Mouse (Mus musculus) neutrophil, adult 65 days (primary cell): ENCODE data around the gene Cept1. TPM values are rescaled to one million over a fixed set of nuclear protein-coding genes. Genes with fewer than 3 reads are reported as not detected.

Experiments
- total RNA-seq: library from RNA; stranded (reverse); gene quantifications from 2 replicates; pipeline ENCODE4 v1.2.4, GENCODE M21; 2023

Gene Cept1
- total RNA-seq, result 48.6 and 59.4 TPM in 2 replicates

DNA sequence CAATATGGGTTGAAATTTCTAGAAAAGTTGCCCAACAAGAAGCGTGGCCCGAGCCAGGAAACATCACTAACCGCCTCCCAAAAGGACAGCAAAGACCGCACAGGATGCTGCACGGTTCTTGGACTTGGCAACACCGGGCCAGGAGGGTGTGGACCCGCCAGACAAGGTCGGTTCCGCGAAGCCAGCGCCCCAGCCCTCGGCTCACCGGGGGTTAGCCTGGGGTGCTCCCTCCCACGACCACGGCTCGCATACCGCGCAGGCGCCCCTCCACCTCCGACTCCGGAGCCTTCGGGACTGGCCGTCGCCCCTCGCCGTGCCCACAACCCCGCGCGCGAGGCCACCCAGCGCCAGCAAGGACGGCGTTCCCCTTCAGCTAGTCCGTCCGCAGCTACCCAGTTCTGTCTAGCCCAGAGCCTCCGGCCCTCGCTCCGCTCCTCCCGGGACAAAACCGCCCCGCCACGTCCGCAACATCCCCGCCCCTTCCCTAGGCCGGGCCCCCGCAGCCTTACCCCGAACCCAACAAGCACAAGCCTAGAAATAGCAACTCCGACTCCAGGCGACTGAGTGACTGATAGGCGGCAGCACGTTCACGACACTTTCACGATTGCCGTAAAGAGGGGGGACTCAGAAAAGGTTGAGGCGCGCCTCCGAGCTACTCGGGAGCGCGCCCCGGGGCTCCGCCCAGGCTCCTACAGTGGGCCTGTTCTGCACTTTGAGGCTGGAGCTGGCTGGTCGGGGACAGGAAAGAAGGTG is at the start of gene Cept1, which contains the start of gene Dram2:
TSS of gene Cept1 (minus strand) at position 632 of the 753 bp plus-strand sequence.
TSS of gene Dram2 (plus strand) at position 628 of the 753 bp plus-strand sequence.

GRCm38 (mm10) chr3:106482281-106483081 is 65.1 kb downstream of the Cept1 start, which contains the start of gene Dennd2d:
Gene Dennd2d (plus strand): TSS chr3:106482405.

Other genes with a start within 250 kb of the Cept1 start
- 0.38 and 0.54 TPM in 2 replicates for gene Chil6, start 141.6 kb downstream of the Cept1 start, total RNA-seq
- 41.2 and 44.5 TPM in 2 replicates for gene Dennd2d, start 65.4 kb downstream of the Cept1 start, total RNA-seq
- 46.5 and 48.7 TPM in 2 replicates for gene Dram2, start within 50 bp of the Cept1 start, total RNA-seq
- 26.7 and 34.1 TPM in 2 replicates for gene Lrif1, start 137.2 kb upstream of the Cept1 start, total RNA-seq
- gene Cd53, start 242.3 kb upstream of the Cept1 start, total RNA-seq, result 646 and 680 TPM in 2 replicates